Mouse (Mus musculus) CH12F3 (cell line): ENCODE measurements around the gene Flad1.

ENCODE experiments used
- in situ Hi-C: fragments of 300-500 bp; cut with MboI; formaldehyde crosslinking; loops from 2 replicates; pipeline ENCODE4 v1.14.3; 2020; ENCODE audit warnings: low sequenced_read_pairs

Gene Flad1

DNA sequence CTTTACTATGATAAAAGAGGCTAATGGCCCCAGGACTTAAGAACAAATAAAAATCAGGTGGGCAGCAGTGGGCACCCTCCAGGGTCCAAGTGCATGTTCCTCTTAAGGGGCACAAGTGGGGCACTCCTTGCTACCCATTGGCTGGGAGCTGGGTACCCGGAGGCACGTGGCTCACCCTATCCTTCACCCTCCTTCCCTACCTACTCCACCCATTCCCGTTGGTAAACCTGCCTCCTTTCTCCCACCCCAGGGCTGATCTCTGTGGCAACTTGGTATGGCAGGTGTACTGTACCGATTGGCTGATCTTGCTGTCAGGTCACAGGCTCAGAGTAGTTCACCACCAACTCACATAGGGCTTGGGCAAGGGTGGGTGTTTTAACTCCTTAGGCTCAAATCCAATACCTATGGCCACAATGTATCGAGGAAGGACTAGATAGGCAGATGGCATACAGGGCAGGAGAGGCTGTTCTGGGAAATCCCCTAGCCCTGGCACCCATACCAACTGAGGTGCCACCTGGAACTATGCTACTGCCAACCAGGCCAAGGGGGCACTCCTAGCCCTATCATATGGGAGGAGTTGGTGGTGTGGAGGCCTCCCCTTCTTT, 27.9 kb downstream of the Flad1 start:
- in situ Hi-C loops, result no loop called here

GRCm38 (mm10) chr3:89382950-89383349, 28.7 kb downstream of the Flad1 start:
- in situ Hi-C loops, result no loop called here

DNA sequence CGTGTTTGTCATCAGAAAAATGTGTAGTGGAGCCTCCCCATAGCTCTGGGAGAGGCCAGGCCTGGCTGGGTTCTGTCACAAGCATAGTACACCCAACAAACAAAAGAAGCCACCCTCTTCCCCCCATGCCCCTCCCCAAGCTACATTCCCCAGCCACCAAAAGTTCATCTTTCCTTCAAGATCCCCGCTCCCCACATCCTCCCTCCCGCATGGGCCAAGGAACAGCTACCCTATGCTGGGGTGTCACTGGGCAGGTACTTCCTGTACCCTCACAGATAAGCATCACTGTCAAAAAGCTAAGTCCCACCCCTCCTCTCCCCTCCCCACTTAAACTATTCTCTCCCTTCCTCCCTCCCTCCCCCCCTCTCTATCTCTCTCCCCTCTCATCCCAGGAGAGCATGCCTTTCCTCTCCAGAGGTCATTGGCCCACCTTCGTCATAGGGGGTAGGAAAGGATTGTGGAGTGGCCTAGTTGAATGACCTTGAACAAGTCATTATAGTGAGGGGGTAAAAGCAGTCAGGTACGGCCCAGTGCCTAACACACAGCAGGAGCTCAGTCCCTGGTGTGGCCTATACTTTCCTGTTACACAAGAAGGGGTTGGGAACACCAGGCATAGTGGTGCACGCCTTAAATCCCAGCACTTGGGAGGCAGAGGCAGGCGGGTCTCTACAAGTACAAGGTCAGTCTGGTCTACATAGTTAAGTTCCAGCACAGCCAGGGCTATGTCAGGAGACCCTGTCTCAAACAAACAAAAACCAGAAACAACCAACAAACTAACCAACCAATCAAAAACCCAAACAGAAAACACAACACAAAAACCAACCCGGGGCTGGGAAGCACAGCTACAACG, 29.4 kb downstream of the Flad1 start:
- in situ Hi-C loops, result no loop called here

- in situ Hi-C loops, result no loop called here
Measured at GRCm38 (mm10) chr3:89381233-89381632, 30.4 kb downstream of the Flad1 start.

DNA sequence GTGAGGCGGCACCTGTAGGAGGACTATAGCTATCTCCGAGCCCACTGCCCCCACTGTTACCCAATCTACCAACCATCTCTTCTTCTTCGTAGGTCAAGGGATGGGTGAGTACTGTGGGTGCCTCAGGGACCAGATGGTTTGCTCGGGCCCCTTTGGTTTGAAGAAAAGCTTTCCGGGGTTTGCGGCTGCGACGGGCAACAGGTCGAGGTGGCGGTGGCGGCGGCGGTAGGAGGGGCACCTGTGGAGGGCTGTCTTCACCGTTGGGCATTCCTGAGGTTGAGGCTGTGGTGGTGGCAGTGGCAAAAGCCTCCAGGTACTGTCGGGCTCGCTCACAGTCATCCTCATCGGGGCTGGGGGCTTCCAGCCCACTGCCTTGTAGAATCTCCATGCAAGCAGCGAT, 31.0 kb downstream of the Flad1 start:
- in situ Hi-C loops, result no loop called here

DNA sequence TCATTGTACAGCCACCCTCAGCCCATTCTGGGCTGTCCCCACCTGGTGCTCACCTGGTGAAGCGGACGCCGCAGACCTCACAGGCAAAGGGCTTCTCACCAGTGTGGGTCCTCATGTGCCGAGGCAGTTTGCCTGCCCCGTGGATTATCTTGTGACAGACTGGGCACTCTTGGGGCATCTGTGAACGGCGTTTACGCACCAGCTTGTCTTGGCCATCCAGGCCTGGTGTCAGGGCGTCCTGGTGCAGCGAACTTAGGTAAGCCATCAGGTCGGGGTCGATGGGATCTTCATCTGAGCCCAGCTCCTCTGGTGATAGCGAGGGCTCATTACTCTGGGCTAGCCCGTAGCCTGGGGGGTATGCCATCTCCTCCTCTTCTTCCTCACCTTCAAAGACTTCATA, 31.4 kb downstream of the Flad1 start:
- in situ Hi-C loops, result no loop called here

GRCm38 (mm10) chr3:89379388-89380131, 32.1 kb downstream of the Flad1 start:
- in situ Hi-C loops, result no loop called here

DNA sequence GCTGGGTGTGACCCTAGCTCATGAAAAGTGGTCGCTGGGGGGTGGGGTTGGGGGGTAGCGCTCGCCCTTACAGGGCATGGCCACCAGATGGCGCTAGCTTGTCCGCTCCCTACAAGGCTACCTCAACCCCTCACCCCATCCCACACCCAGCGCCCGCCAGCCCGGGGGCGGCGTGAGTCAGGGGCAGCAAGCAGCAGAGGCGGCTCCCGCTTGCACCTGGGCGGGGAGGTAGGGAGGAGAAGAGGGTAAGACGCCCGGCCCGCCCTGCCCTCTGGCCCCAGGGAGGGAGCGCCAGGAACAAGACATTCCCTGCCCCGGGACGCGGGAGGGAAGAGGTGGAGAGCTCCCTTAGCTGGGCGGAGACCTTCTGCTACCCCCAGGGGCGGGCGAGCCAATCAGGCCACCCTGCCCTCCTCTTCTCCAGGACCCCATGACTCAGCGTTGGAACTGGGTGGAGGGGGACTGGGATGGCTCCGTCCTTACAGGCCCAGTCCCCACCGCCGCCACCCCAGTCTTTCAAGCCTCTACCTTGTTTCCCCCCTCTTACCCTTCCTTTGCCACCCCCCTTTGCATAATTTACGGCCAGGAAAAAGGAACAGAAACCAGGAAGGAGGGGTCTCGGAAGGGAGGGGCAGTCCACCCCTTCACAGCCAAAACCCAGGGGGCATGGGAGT, 33.1 kb downstream of the Flad1 start:
- in situ Hi-C loops, result no loop called here

- in situ Hi-C loops, result no loop called here
Measured at GRCm38 (mm10) chr3:89377831-89378230, 33.8 kb downstream of the Flad1 start.

DNA sequence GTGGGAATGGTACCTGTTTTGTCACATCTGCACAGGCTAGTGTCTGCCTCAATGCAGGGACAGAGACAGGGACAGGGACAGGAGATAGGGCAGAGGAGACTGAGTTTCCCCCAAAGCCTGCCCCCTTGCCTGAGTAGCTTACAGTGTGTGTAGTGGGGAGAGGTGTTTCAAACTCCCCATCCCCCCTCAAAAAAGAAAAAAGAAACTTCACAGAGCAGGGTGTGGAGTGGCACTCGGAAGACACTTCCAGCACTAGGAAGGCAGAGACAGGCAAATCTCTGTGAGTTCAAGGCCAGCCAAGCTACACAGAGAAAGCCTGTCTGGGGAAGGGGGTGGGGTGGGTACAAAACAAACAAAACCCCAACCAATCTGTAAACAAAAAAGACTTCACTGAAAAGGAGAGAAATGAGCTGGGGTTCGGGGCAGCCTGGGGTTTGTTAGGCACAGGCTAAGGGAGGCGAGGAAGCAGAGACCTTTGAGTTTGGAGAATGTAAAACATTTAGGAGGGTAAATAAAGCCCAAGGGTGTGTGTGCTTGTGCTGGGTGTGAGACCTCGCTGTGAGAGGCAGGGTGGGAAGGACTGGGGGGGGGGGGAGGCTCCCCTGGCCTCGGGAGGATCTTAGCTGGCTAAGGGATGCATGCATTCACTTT, 38.0 kb downstream of the Flad1 start:
- in situ Hi-C loops, result no loop called here

- in situ Hi-C loops, result no loop called here
Measured at GRCm38 (mm10) chr3:89367338-89367737, 44.3 kb downstream of the Flad1 start.

GRCm38 (mm10) chr3:89365486-89366414, 45.9 kb downstream of the Flad1 start:
- in situ Hi-C loops, result no loop called here

DNA sequence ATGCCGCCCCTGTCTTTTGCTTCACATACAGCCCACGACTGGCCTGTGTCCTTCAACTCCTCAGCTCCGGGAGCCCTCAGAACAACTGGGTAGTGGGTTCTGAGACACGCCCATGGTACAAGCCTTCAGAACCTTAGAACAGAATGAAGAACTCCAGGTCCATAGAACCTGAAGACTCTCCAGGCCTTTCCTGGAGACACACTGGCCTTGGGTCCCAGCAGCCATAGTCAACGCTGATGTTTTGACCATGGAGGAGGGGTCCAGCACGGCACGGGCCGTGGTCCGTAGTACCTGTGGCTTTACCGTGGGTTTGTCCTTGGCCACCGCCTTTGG, 46.6 kb downstream of the Flad1 start, which contains the start of gene Dcst1:
Gene Dcst1 (minus strand): TSS at position 101 of the 333 bp plus-strand sequence.
- in situ Hi-C loops, result no loop called here

- in situ Hi-C loops, result no loop called here
Measured at GRCm38 (mm10) chr3:89364631-89365030, 47.0 kb downstream of the Flad1 start.

GRCm38 (mm10) chr3:89361675-89362074, 50.0 kb downstream of the Flad1 start, which contains the start of gene Dcst2:
Gene Dcst2, plus strand, starts transcription at chr3:89361975.
- in situ Hi-C loops, result no loop called here

DNA sequence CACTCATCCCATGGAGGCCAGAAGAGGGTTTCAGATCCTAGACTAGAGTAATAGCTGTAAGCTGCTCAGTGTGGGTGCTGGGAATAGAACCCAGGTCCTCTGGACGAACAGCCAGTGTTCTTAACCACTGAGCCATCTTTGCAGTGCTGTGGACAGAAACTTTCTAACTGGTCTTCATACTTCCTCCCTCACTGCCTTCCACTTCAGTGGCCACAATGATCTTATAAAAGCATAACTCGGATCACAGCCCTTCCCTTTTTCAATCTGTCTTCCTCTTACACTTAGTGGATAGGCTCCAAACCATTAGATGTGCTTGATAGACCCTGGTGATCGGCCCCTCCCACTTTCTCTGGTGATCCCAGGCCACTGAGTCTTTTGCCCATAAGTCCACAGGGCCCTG, 51.4 kb downstream of the Flad1 start:
- in situ Hi-C loops, result no loop called here

GRCm38 (mm10) chr3:89359630-89360029, 52.0 kb downstream of the Flad1 start:
- in situ Hi-C loops, result no loop called here

- in situ Hi-C loops, result no loop called here
Measured at GRCm38 (mm10) chr3:89356029-89356428, 55.6 kb downstream of the Flad1 start.

- in situ Hi-C loops, result no loop called here
Measured at GRCm38 (mm10) chr3:89355512-89355902, 56.2 kb downstream of the Flad1 start.
